Mouse (Mus musculus): ENCODE results near the gene Hgd.

GRCm38 (mm10) chr16:37656796-37657195 lies 76.8 kb downstream of the Hgd start:
- no peak for TF ChIP-seq CTCF (IDR thresholded peaks at IDR 0.05; ENCODE audit: low read depth)
- no peak for TF ChIP-seq EP300 (IDR thresholded peaks at IDR 0.05; ENCODE audit: low read depth)
